Mouse (Mus musculus) lung, embryonic 15.5 days (tissue): Measurements from ENCODE around the gene Enpp1. TPM values are rescaled to one million over a fixed set of nuclear protein-coding genes. Genes with fewer than 3 reads are reported as not detected.
A peak's percentile ranks its signal among the peaks of the same experiment; 100 is the strongest.

Experiments used
- ATAC-seq: fragments of 200-750 bp; cut with Nextera tagmentation; 2 replicates; pipeline ENCODE4 v1.8.0; 2017; ENCODE audit warnings: moderate number of reproducible peaks, borderline replicate concordance; ENCODE audit not compliant: low FRiP score, low TSS enrichment; ENCODE audit errors: extremely low read depth
- H3K27ac ChIP-seq: fragments of 300-500 bp; sonication (generic); 2 replicates; pipeline ENCODE4 v1.5.1; 2015; ENCODE audit warnings: moderate library complexity, mild to moderate bottlenecking, inconsistent platforms
- H3K27me3 ChIP-seq: fragments of 300-500 bp; sonication (generic); 2 replicates; pipeline ENCODE4 v1.6.1; 2015; ENCODE audit warnings: inconsistent platforms
- H3K36me3 ChIP-seq: fragments of 300-500 bp; sonication (generic); 2 replicates; pipeline ENCODE4 v1.6.1; 2015; ENCODE audit warnings: inconsistent platforms
- H3K4me1 ChIP-seq: fragments of 300-500 bp; sonication (generic); 2 replicates; pipeline ENCODE4 v1.6.1; 2015; ENCODE audit warnings: inconsistent platforms
- H3K4me2 ChIP-seq: fragments of 300-500 bp; sonication (generic); 2 replicates; pipeline ENCODE4 v1.6.1; 2015; ENCODE audit warnings: inconsistent platforms, mild to moderate bottlenecking, moderate library complexity
- H3K4me3 ChIP-seq: fragments of 300-500 bp; sonication (generic); 2 replicates; pipeline ENCODE4 v1.5.1; 2015; ENCODE audit warnings: mild to moderate bottlenecking, inconsistent platforms
- H3K9ac ChIP-seq: fragments of 300-500 bp; sonication (generic); 2 replicates; pipeline ENCODE4 v1.6.1; 2015; ENCODE audit warnings: inconsistent platforms
- H3K9me3 ChIP-seq: fragments of 300-500 bp; sonication (generic); 2 replicates; pipeline ENCODE4 v1.6.1; 2016; ENCODE audit warnings: inconsistent platforms
- WGBS: fragments of 180-500 bp; shearing (Covaris S2); methylation state at CpG from one replicate; pipeline ENCODE4 v1.1.7; 2015; 5-methylcytosine and 5-hydroxymethylcytosine counted together
- polyA plus RNA-seq: library from polyadenylated mRNA; unstranded; fragments of >200 nt; fragmentation: Nextera tagmentation; extraction: Ambion mirVana; gene quantifications from 2 replicates; pipeline ENCODE4 v1.2.1, GENCODE M21; 2015

The Enpp1 gene
- 3.0 and 3.1 TPM in 2 replicates for polyA plus RNA-seq

- Histone ChIP-seq H3K27ac (no peak within 1 kb of the TSS), H3K4me1 (peaks cover 6% of the 10 kb centered on the region; the same call in 1 of the 2 replicates), H3K9ac (peak within 1 kb of the TSS; percentile 49), H3K4me3 (peak within 1 kb of the TSS; percentile 59), H3K36me3 (no peaks in the 10 kb centered on the region), H3K4me2 (peak within 1 kb of the TSS; percentile 98), H3K27me3 (0 out of 2 replicates have a peak, but pooled peaks cover 2% of the 10 kb centered on the region), H3K9me3 (no peaks in the 10 kb centered on the region)
- WGBS: under 1% methylated on average over 71 of the region's 79 CpGs
- ATAC-seq: peak; percentile 90
Measured at GRCm38 (mm10) chr10:24711480-24712366, at the start of gene Enpp1. Gene Enpp1, minus strand, starts transcription at chr10:24712159.

DNA sequence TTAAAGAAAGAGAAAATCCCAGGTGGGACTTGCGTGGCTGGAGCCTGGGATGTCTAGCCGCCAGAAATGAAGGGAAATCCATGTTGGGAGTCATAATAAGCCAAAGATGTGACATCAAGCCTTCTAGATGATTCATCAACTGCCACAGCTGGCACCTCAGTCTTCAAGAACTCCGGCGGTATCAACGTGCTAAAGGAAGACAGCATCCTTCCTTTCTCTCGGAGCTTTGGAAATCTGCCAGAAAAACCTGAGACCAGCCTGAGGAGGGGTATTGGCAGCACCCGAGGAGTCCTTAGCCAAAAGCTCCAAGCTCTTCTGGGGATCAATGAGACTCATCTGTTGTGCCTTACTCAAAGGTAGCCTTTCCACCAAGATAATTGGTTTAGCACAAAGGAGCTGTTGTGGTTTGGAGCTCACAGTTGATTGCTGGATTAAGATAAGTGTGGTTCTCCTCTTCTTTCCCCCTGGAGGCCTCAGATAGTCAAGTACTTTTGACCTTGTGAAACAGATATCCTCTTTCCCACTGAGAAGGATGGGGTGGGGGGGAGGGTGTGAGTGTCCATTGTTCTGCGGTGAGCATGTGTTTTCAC, 46.5 kb upstream of the Enpp1 start:
- Histone ChIP-seq H3K27me3 (no peaks in the 10 kb centered on the region), H3K27ac (no peak overlapping the region), H3K9me3 (no peaks in the 10 kb centered on the region), H3K4me2 (no peak overlapping the region), H3K9ac (no peak overlapping the region), H3K4me3 (no peak overlapping the region), H3K36me3 (no peaks in the 10 kb centered on the region), H3K4me1 (0 out of 2 replicates have a peak, but pooled peaks cover 3% of the 10 kb centered on the region)
- no peak for ATAC-seq
- WGBS: 33% methylated on average over 8 of the region's 8 CpGs

- H3K27ac ChIP-seq: no peak overlapping the region
- 64% methylated on average over 9 of the region's 9 CpGs for WGBS
- no peak overlapping the region for H3K9ac ChIP-seq
- no peak for ATAC-seq
- peak overlapping the region; percentile 41 for H3K4me2 ChIP-seq
- H3K4me3 ChIP-seq: peak overlapping the region; percentile 31; the same call in 1 of the 2 replicates
- no peaks in the 10 kb centered on the region for H3K27me3 ChIP-seq
- no peaks in the 10 kb centered on the region for H3K36me3 ChIP-seq
- 0 out of 2 replicates have a peak, but pooled peaks cover 3% of the 10 kb centered on the region for H3K4me1 ChIP-seq
- no peaks in the 10 kb centered on the region for H3K9me3 ChIP-seq
Measured at GRCm38 (mm10) chr10:24754874-24755540, 43.0 kb upstream of the Enpp1 start.

- H3K9ac ChIP-seq: no peak overlapping the region
- ATAC-seq: no peak
- H3K4me2 ChIP-seq: peak overlapping the region; percentile 41
- 0 out of 2 replicates have a peak, but pooled peaks cover 3% of the 10 kb centered on the region for H3K4me1 ChIP-seq
- H3K27ac ChIP-seq: no peak overlapping the region
- peak overlapping the region; percentile 31 for H3K4me3 ChIP-seq
- 39% methylated on average over 11 of the region's 11 CpGs for WGBS
- no peaks in the 10 kb centered on the region for H3K9me3 ChIP-seq
- H3K36me3 ChIP-seq: no peaks in the 10 kb centered on the region
- no peaks in the 10 kb centered on the region for H3K27me3 ChIP-seq
Measured at GRCm38 (mm10) chr10:24754251-24754835, 42.4 kb upstream of the Enpp1 start.

- no peaks in the 10 kb centered on the region for H3K36me3 ChIP-seq
- no peaks in the 10 kb centered on the region for H3K9me3 ChIP-seq
- H3K27ac ChIP-seq: no peak overlapping the region; the same call in 1 of the 2 replicates
- no peak for ATAC-seq
- H3K27me3 ChIP-seq: no peaks in the 10 kb centered on the region
- no peak overlapping the region for H3K9ac ChIP-seq
- 0 out of 2 replicates have a peak, but pooled peaks cover 3% of the 10 kb centered on the region for H3K4me1 ChIP-seq
- WGBS: 49% methylated on average over 16 of the region's 16 CpGs
- peak overlapping the region; percentile 41 for H3K4me2 ChIP-seq
- H3K4me3 ChIP-seq: peak overlapping the region; percentile 31
Measured at GRCm38 (mm10) chr10:24753536-24754250, 41.7 kb upstream of the Enpp1 start.

DNA sequence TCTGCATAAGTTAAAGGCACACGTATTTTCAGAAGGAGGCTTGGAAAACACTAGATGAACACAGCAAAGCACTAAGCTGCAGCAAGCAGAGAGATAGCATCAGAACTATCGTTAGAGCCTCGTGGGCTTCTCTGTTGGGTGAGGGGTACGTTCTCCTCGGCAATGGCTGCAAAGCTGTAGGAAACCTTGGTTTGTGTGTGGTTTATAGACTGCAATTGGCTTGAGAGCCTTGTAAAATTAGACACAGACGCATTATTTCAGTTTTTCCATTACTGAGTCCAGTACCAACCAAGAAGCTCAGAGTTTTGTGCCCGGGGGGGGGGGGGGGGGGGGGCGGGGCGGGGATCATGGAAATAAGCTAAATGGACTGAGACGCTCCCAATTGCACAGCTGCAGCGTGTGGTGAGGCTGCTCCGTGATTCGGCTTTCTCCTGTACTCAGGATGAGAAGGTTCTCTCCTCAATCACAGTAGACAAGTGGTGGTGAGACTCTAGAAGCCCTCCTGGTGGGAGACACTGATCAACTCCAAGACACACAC, 31.1 kb upstream of the Enpp1 start:
- H3K9ac ChIP-seq: no peak overlapping the region
- WGBS: 65% methylated on average over 11 of the region's 13 CpGs
- no peaks in the 10 kb centered on the region for H3K9me3 ChIP-seq
- no peaks in the 10 kb centered on the region for H3K36me3 ChIP-seq
- H3K27me3 ChIP-seq: no peaks in the 10 kb centered on the region
- H3K4me1 ChIP-seq: 0 out of 2 replicates have a peak, but pooled peaks cover 2% of the 10 kb centered on the region
- H3K4me3 ChIP-seq: no peak overlapping the region
- ATAC-seq: no peak
- no peak overlapping the region for H3K27ac ChIP-seq
- H3K4me2 ChIP-seq: no peak overlapping the region

DNA sequence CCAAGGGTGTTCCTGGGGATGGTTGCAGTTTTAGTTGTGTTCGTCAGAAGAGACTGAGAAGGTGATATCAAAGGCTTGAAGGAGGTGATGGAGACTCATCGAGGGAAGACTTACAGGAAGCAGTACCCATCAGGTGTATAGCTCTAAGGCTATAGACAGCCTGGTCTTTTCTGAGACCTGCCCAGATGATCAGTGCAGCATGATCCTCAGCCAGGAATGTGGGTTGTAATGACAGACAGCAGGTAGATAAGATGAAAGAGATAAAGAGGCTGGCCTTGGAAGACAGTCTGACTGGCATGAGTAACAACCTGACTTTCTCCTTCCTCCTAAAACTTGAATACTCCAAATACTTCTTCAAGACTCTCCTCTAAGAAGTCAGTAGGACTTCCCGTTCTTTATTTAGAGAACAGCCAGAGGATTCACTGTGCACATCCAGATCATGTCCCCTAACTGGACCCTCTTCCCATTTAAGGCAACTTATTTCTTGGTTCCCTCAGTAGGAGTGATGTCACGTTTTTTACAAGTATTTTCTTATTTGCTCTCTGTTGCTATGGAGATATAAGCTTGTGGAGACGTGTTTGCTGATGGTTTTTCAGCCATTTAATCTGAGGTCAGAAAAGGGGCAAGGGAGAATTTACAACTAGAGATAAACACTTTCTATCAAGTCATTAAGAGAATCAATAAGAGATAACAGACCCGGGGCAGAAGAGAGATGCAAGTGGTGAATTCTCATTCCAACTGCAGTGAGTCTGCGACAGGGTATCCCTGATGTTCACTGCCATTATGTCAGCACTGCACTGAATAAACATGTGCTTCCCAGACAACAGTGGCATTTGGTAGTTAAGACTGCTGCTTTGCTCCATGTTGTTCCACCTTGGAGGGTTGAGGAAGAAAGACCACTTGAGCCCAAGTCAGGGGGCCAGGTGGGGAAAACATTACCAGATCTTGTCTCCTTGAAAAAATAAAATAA, 29.6 kb upstream of the Enpp1 start:
- no peaks in the 10 kb centered on the region for H3K27me3 ChIP-seq
- H3K4me2 ChIP-seq: no peak overlapping the region
- no peak overlapping the region for H3K9ac ChIP-seq
- no peak overlapping the region for H3K27ac ChIP-seq
- WGBS: 20% methylated on average over 7 of the region's 7 CpGs
- no peaks in the 10 kb centered on the region for H3K9me3 ChIP-seq
- no peak overlapping the region for H3K4me3 ChIP-seq
- ATAC-seq: peak; percentile 55; the same call in 1 of the 2 replicates
- 0 out of 2 replicates have a peak, but pooled peaks cover 2% of the 10 kb centered on the region for H3K4me1 ChIP-seq
- H3K36me3 ChIP-seq: no peaks in the 10 kb centered on the region

DNA sequence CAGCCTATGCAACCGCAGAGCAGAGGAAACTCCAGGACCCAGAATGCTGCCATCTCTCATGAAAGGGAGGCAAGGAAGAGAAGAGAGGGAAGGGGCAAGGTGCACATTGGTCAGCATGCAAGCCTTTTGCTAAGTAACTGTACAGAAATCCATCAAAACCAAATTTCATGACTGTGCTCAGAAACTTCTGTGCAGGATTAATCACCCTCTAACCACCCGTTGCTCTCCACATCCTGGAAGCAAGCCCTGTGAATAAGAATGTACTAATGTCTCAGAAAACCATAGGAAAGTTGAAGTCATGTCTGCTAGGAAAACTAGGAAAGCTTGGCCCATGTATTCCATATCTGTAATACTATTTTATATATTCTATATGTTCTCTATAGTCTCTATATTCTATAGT, 27.2 kb upstream of the Enpp1 start:
- Histone ChIP-seq H3K9ac (no peak overlapping the region), H3K4me3 (no peak overlapping the region), H3K27ac (no peak overlapping the region), H3K36me3 (no peaks in the 10 kb centered on the region), H3K4me2 (no peak overlapping the region), H3K27me3 (no peaks in the 10 kb centered on the region), H3K9me3 (no peaks in the 10 kb centered on the region), H3K4me1 (0 out of 2 replicates have a peak, but pooled peaks cover 2% of the 10 kb centered on the region)
- ATAC-seq: no peak
- 55% methylated on average over 2 of the region's 2 CpGs for WGBS

DNA sequence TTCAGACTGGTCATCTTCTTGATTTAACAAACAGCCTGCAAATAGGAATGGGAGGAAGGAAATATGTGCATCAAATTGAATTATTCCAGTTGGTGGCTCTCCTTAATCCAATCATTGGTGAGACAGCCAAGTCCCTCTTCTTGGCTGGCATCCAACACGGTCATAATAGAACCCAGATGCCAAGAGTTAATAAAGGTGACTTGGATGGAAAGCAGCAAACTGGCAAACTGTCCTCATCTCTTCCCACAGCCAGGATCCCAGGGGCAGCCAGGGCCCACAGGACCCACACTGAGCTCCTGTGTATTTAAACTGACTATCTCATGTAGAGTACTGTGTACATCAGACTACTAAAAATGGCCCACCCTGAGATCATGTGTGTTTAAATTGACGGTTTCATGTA, 26.5 kb upstream of the Enpp1 start:
- Histone ChIP-seq H3K4me3 (no peak overlapping the region), H3K27ac (no peak overlapping the region), H3K4me2 (no peak overlapping the region), H3K9ac (no peak overlapping the region), H3K27me3 (no peaks in the 10 kb centered on the region), H3K9me3 (no peaks in the 10 kb centered on the region), H3K4me1 (0 out of 2 replicates have a peak, but pooled peaks cover 2% of the 10 kb centered on the region), H3K36me3 (no peaks in the 10 kb centered on the region)
- no peak for ATAC-seq
- WGBS: 50% methylated on average over 2 of the region's 2 CpGs
